Mouse (Mus musculus): Measurements from ENCODE around the gene Phactr4.

- TF ChIP-seq CTCF (conservative IDR thresholded peaks at IDR 0.05; ENCODE audit: low read length) (no peak), POU5F1 (IDR thresholded peaks at IDR 0.05; ENCODE audit: borderline replicate concordance, low read length) (no peak), NANOG (IDR thresholded peaks at IDR 0.05; ENCODE audit: borderline replicate concordance, low read length) (no peak)
These were observed 40.5 kb upstream of the Phactr4 start for GRCm38 (mm10) chr4:132462836-132463235.
